Mouse (Mus musculus) liver, postnatal 0 days (tissue): ENCODE measurements around the gene Wdr43.

Source experiments
- CTCF ChIP-seq: sonication (generic); IDR thresholded peaks from 2 replicates; pipeline ENCODE4 v1.5.1; 2016; ENCODE audit warnings: antibody characterized with exemption, low read depth
- EP300 ChIP-seq: IDR thresholded peaks from 2 replicates; pipeline ENCODE4 v1.6.1; 2016; ENCODE audit warnings: antibody characterized with exemption, low read depth, mild to moderate bottlenecking

GRCm38 (mm10) chr17:71617033-71617362 is 1.3 kb downstream of the Wdr43 start:
- TF ChIP-seq CTCF (no peak), EP300 (no peak)
